Mouse (Mus musculus) stomach, embryonic 14.5 days (tissue): ENCODE results near the gene Olfr1030. TPM values are rescaled to one million over a fixed set of nuclear protein-coding genes. Genes with fewer than 3 reads are reported as not detected.

Source experiments
- polyA plus RNA-seq: library from polyadenylated mRNA; unstranded; fragments of >200 nt; fragmentation: Nextera tagmentation; extraction: Ambion mirVana; gene quantifications from 2 replicates; pipeline ENCODE4 v1.2.1, GENCODE M21; 2014

The Olfr1030 gene
- polyA plus RNA-seq, 1 experiment from 2014 or later, result not detected

Other genes starting within 250 kb of the Olfr1030 start
- not detected in 2 replicates for gene Olfr1012, start 216.5 kb upstream of the Olfr1030 start, polyA plus RNA-seq
- not detected in 2 replicates for gene Olfr1013, start 212.2 kb upstream of the Olfr1030 start, polyA plus RNA-seq
- not detected in 2 replicates for gene Olfr1014, start 206.6 kb upstream of the Olfr1030 start, polyA plus RNA-seq
- gene Olfr1015, start 197.3 kb upstream of the Olfr1030 start, polyA plus RNA-seq, result not detected in 2 replicates
- gene Olfr1016, start 176.7 kb upstream of the Olfr1030 start, polyA plus RNA-seq, result not detected in 2 replicates
- not detected in 2 replicates for gene Olfr1018, start 160.8 kb upstream of the Olfr1030 start, polyA plus RNA-seq
- gene Olfr1019, start 133.8 kb upstream of the Olfr1030 start, polyA plus RNA-seq, result not detected in 2 replicates
- gene Olfr1020, start 132.2 kb upstream of the Olfr1030 start, polyA plus RNA-seq, result not detected in 2 replicates
- not detected in 2 replicates for gene Olfr1022, start 110.7 kb upstream of the Olfr1030 start, polyA plus RNA-seq
- not detected in 2 replicates for gene Olfr1023, start 93.6 kb upstream of the Olfr1030 start, polyA plus RNA-seq
- not detected in 2 replicates for gene Olfr1024, start 74.2 kb upstream of the Olfr1030 start, polyA plus RNA-seq
- not detected in 2 replicates for gene Olfr1025-ps1, start 64.1 kb upstream of the Olfr1030 start, polyA plus RNA-seq
- gene Olfr1026, start 57.7 kb upstream of the Olfr1030 start, polyA plus RNA-seq, result not detected in 2 replicates
- gene Olfr1028, start 28.8 kb upstream of the Olfr1030 start, polyA plus RNA-seq, result not detected in 2 replicates
- not detected in 2 replicates for gene Olfr1029, start 5.4 kb upstream of the Olfr1030 start, polyA plus RNA-seq
- gene Olfr1031, start 11.0 kb downstream of the Olfr1030 start, polyA plus RNA-seq, result not detected in 2 replicates
- gene Olfr1032, start 26.3 kb downstream of the Olfr1030 start, polyA plus RNA-seq, result not detected in 2 replicates
- 2.6 and 5.0 TPM in 2 replicates for gene Olfr1033, start 41.4 kb downstream of the Olfr1030 start, polyA plus RNA-seq
- 0.07 TPM in 2 replicates for gene Olfr1034, start 66.6 kb downstream of the Olfr1030 start, polyA plus RNA-seq
- not detected in 2 replicates for gene Olfr1036, start 94.7 kb downstream of the Olfr1030 start, polyA plus RNA-seq
- not detected in 2 replicates for gene Olfr1037, start 108.1 kb downstream of the Olfr1030 start, polyA plus RNA-seq
- not detected in 2 replicates for gene Olfr1039, start 156.7 kb downstream of the Olfr1030 start, polyA plus RNA-seq
- not detected in 2 replicates for gene Olfr1040, start 167.5 kb downstream of the Olfr1030 start, polyA plus RNA-seq
- gene Olfr1042, start 182.6 kb downstream of the Olfr1030 start, polyA plus RNA-seq, result not detected in 2 replicates
- gene Olfr1043, start 188.2 kb downstream of the Olfr1030 start, polyA plus RNA-seq, result not detected in 2 replicates
- not detected in 2 replicates for gene Olfr1044, start 198.5 kb downstream of the Olfr1030 start, polyA plus RNA-seq
- gene Olfr52, start 206.4 kb downstream of the Olfr1030 start, polyA plus RNA-seq, result not detected in 2 replicates
- gene Olfr1045, start 223.7 kb downstream of the Olfr1030 start, polyA plus RNA-seq, result not detected in 2 replicates
- not detected in 2 replicates for gene Olfr1046, start 240.0 kb downstream of the Olfr1030 start, polyA plus RNA-seq